Mouse (Mus musculus) CH12F3 (cell line): ENCODE results near the gene Atg4d.
"Not testable (repeated sequence)": the region's sequence is repeated elsewhere in the genome, so short reads cannot be mapped to it uniquely, and the experiment has no call there.

ENCODE experiments used
- in situ Hi-C: fragments of 300-500 bp; cut with MboI; formaldehyde crosslinking; loops from 2 replicates; pipeline ENCODE4 v1.14.3; 2020; ENCODE audit warnings: low sequenced_read_pairs

The Atg4d gene

DNA sequence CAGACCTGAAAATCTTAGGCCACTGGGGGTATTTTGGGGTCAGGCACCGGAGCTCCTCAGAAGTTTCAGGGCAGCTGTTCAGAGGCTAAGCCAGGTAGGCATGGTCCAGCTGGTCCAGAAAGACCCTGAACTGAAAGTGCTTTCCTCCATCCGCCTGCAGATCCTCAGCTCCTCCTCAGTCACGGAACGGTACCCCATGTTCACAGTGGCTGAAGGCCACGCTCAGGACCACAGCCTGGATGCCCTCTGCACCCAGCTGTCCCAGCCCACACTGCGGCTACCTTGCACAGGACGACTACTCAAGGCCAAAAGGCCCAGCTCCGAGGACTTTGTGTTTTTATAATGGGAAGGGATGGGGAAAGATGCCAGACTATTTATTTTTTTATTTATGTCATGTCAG, 8.0 kb downstream of the Atg4d start:
- in situ Hi-C loops: no loop called here

DNA sequence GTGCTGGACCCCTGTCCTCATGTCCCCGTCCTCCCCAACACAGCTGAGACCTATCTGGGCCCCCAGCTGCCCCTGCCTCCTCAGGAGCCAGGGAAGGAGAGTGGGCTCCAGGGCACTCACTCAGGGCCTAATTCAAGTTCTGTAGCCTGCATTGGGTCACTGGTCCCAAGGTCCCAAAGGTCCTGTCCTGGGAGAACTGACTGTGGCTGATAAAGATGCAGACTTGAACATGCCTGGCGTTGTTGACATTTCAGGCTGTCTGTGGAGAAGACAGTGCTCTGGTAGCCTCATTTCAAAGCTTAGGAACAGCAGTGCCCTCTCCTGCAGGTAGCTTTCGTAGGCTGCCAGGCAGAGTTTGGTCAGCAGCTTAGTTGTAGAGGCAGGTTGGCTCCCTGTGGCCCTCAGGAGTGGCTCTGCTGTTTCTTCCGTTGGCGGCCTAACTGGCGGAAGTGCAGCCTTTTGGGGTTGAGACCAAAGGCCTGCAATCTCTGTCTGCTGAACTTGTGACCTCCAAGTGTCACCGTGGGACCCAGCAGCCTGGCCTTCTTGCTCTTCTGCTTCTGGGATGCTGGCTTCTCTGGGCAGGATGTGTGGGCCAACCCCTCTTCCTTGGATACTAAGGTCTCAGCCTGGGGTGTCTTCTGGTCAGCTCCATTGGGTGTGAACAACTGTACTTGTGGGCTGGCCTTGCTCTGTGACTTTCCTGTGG, 8.6 kb downstream of the Atg4d start:
- in situ Hi-C loops: no loop called here

DNA sequence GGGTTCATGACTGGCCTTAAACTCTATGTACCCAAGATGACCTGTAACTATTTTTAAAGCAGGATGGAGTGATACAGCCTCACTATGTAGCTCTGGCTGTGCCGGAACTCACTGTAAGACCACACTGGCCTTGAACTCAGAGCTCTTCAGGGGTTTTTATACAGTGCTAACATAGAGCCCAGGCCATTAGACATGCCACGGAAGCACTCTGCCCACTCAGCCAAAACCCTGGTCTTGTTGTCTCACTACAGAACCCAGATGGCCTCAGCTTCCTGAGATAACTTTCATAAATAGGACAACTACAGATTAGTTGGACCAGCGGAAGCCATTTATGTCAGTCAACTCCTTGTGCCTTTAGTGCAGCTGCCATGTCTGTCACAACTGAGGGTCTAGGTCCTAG, 9.2 kb downstream of the Atg4d start:
- in situ Hi-C loops: no loop called here

DNA sequence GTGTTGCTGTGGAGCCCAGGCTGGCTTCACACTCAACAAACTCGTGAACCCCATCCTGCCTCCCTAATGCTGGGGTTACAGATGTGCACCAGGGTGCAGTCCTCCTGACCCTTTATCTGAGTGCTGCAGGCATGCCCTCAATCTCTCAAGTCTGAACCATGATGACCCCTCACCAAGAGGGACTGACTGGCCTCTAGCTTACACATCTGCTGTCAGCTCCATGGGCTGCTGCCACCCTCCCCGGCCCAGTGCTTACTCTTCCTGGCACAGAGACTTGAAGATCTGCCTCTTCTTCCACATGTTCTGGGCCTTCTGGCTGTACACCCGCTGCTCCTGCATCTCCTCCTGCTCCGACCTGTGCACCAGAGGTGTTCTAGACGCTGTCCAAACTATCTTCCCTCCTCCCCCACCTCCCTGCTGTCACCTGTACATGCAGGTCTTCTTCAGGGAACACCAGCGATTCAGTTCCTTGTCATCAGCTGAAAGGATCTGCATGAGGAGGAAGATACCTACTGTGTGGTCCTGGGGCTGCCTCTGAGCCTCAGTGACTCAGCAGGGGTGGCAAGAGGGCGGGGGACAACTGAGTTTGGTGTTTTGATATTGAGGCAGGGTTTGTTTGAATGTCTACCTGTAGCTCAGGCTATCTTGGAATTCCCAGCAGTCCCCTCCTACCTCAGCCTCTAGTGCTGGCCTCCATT, 10.1 kb downstream of the Atg4d start:
- in situ Hi-C loops: no loop called here

DNA sequence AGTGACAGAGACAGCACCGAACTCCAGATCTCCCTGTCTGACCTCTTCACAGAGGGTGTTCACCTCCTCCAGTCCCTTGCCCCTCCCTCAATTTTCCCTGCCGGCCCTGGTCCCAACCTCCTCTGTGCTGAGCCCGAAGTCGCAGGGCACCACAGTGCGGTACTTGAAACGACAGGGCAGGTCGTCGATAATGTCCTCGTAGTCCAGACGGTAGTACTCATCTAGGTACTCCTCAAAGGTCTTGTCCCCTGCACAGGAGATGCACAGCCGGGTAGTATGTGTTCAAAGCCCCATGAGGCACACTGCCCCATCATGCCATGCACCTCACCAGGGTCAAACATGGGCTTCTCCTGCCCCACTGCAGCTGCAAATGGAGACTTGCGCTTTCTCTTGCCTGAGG, 10.6 kb downstream of the Atg4d start:
- in situ Hi-C loops: no loop called here

DNA sequence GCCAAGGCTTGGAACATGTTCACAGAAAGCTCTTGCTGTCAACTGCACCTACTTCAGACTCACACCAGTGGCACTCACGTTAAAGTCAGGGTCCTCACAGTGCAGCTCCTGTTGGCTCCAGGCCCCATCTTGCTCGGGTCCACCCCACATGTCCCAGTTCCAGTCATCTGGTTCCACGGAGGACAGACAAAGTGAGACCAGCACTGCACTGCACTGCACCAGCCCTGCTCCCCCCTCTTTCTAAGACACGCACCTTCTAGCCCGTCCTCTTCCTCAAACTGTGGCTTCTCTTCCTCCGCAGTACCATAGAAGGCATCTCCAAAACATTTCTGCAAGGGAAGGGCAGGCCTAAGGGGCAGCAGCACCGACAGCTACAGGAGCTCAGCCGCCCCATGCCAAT, 11.2 kb downstream of the Atg4d start:
- in situ Hi-C loops: no loop called here

DNA sequence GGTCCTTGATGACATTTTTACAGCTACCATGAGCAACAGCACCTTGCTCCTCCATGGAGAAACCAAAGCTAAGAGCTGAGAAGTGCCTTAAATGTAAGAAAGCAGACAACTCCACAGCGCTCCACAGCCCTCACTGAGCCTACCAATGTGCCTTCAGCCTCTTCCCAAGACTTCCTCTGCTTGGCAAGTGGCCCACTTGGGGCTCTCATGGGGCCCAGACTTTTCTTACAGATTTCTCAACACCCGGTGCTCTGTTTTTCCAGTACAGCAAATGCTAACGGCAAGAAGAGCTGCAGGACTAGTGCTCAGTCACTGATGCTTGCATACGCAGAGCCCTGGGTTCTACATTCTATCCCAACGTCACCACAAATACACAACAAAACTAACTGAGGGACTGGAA, 12.7 kb downstream of the Atg4d start:
- in situ Hi-C loops: no loop called here

DNA sequence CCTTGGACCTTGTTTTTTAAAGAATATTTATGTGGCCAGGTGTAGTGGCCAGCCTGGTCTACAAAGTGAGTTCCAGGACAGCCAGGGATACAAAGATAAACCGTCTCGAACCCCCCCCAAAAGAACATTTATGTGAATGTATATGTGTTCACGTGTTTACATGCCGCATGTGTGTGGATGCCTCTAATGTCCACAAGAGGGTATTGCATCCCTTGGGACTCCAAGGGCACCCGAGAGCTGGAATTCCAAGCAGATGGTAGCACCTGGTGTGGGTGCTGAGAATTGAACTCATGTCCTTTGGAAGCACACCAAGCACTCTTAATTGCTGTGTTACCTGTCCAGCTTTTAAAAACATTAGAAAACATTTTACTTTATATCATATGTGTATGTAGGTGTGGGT, 18.5 kb downstream of the Atg4d start:
- in situ Hi-C loops: no loop called here

DNA sequence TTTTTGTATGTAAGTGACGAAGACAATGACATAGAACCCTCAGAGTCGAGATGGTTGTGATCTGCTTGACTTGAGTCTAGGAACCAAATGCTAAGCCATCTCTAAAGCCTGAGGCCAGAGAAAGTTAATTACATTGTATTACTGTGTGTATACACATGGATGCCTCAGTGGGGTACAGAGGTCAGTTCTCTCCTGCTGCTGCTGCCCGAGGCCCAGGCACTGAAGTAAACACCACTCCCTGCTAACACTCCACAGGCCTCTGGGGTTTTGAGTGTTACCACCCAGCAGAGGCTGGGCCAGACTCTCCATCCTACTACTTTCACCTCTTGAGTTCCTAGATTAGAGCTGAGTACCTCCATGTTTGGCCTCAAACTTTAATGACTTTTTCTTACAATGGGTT, 18.9 kb downstream of the Atg4d start:
- in situ Hi-C loops: no loop called here

DNA sequence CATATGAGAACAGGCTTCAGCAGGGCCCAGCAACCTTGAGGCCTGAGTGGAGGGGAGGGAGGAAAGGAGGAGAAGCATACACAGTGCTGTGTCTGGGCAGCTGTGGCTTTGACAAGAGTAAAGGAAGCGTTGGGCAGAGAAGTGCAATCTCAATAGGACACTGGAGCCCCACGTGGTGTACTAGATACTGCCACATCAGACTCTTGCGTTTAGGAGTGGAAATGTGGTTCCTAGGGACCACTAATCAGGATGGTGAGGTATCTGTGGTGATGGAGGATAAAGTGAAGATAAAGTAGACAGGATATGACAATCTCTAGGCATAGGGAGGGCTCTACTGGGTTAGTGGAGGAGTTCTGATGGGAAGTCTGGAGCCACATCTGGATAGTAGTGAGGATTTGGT, 21.7 kb downstream of the Atg4d start:
- in situ Hi-C loops: no loop called here

DNA sequence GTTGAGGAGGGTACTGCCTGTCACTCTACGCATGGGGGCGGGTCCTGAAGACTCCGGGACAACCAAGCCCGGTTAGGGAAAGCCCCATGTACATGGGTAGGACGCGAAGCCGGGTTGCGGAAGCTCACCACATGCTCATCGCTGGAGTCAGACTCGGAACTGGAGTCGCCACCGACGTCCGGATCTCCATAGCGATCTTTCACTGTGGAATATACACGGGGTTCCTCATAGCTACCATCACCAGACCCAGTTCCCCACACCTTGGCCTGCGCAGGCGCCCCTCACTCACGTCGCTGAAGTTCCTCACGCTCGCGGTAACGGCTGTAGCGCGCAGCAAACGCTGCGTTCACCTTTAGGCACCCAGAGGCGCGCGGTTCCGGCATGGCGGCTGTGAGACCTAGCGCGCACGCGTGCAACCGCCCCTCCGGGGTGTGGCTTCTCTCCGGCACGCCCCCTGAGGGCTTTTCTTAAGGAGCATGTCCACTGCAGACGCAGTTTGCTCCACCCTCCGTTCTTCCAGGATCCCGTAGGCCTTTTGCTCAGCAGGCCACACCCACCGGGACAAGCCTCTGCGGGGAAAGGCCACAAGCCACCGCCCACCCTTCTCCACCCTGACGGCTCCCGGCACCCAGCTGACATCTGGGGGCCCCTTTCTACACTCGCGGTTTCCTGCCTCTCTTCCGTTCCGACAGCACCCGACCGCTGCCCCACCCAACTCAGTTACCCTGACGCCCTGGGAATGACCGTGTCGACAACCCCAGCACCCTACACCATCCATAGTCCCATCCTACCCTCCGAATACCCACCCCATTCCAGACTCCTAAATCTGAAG, 22.7 kb downstream of the Atg4d start, which contains the start of gene Kri1:
Gene Kri1, minus strand, starts transcription at position 399 of the 832 bp plus-strand sequence.
- in situ Hi-C loops: no loop called here

DNA sequence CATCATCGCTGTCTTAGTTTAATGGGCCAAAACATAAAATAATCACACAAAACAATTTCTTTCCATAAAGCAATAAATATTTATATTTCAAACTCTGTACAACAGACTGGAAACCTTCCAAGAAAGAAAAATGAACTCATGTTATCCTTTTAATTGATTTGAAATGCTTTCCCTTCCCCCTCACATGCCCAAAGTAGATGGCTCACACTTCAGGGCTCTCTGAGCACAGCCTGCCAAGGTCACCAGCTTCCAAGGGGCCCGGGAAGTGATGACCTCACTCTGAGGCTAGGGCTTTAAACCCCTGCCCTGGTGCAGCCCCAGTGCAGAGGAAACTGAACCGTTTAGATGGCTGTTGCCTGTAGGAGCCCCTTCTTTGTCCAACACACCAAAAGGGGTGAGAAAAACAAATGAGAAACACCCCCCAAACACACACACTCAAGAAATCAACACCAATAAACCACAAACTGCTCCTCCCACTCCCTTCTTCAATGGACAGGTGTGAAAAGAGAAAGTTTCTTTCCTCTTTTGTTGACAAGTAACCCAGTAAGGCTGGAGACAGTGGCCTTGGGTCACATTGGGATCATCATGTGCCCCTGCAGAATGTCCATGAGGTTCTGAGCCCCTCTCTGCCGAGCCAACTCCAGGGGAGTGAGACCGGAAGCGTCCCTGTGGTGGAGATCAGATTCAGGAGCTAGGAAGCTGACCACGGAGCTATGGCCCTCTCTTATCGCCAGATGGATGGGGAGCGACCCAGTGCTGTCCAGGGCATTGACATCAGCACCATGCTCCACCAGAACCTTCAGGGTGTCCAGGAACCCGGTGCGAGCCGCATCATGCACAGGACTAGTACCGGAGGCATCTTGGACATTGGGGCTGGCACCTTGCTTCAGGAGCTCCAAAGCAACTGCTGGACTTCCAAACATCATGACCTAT, 23.6 kb downstream of the Atg4d start:
- in situ Hi-C loops: no loop called here

DNA sequence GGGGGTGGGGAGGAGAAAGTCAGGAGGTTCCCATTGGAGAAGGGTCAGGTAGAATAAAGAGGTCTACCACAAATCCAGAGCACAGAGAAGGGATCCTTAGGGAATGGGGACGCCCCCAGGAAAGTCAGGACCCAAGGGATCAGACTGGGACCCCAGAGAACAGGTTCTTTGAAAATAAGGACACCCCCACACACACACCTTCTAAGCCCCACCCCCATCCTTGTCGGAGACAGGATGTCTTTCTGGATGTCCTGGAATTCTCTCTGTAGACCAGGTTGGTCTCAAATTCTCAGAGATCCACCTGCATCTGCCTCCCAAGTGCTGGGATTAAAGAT, 24.2 kb downstream of the Atg4d start:
- in situ Hi-C loops: no loop called here

DNA sequence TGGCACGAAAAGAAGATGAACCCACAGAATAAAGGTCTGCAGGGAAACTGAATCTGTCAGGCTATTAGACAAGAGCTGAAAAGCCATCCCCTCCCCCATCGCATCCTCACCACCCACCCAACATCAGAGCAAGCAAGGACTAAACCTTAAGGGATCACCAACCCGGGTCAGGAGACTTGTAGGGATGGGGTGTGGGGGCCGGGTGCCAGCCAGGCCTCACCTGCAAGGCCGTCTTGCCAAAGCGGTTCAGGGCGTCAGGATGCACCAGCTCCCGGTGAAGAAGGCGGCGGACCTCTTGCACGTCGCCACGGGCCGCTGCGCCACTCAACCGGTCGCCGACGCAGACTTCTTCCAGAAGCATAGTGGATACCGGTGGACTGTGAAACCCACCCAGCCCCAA, 25.5 kb downstream of the Atg4d start:
- in situ Hi-C loops: no loop called here

DNA sequence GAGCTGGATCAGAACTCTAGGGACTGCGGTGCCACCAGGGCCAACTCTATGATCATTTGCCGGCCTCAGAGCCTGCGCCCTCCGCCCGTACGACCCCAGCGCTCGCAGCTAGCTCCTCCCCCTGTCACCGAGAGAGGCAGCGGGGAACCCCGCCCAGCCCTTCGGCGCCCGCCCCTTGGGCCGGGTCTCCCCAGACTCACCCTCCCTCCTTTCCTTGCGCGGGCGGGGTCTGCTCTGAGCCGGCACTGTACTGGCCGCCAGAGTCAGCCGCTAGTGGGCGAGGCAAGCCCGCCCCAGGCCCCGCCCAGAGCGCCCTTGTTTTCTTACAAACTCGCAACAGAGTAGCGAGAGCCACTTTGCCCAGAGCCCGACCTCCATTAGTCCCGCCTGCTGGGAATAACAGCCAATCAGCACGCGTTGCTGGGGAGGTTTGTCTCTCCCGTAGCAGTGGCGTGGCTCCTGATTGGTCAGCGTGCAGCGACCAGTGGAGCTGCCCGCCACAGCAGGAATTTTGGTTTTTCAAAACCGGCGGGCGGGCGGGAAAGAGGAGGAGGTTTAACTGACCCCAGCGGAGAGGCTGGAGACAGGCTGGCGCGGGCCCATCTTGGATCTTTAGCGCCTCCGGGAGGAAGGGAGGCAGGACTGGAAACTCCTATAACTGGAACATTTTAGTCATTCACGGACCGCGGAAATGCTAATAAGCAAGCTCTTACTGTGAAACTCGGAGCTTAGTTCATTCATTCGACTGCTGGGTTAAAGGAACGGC, 26.1 kb downstream of the Atg4d start, which contains the start of gene Cdkn2d:
Gene Cdkn2d, minus strand, starts transcription at position 386 of the 766 bp plus-strand sequence.
- in situ Hi-C loops: no loop called here

DNA sequence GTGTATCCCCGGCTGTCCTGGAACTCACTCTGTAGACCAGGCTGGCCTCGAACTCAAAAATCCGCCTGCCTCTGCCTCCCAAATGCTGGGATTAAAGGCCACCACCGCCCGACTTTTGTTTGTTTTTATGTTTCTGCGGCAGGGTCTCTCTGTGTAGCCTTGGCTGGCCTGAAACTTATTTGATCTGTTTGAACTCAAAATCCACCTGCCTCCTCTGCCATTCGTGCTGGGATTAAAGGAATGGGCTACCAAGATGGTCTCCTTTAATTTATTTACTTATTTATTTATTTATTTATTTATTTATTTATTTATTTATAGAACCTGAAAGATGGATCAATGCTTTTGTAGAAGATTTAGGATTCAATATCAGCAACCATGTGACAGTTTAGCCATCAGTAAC, 26.8 kb downstream of the Atg4d start:
- in situ Hi-C loops: not testable (repeated sequence)

DNA sequence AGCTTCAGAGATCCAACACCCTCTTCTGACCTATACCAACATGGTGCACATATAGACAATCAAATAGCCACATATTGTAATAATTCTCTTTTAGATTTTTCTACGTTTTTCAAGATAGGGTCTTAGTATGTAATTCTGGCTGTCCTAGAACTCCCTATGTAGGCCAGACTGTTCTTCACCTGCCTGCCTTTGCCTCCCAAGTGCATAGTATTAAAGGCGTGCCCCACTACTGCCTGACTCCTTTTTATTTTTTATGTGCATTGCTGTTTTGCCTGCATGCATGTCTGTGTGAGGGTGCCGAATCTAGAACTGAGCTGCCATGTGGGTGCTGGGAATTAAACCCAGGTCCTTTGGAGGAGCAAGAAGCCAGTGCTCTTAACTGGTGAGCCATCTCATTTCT, 27.2 kb downstream of the Atg4d start:
- in situ Hi-C loops: no loop called here

DNA sequence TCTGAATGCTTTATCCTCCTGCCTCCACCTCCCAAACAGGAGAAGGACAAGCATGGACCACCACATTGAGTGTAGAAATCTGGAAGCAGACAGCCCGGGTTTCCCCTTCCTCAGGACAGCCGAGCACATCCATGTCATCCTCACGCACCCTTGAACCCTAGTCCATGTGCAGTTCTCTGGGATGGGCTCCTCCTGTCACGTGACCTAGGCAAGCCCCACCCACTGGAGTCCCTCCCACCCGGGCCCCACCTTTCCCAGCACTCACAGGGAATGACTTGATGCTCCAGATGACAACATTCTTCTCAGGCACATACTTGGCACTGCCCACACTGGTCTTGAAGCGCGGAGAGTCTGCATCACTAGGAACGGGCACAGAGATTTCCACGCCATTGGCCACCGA, 33.9 kb downstream of the Atg4d start:
- in situ Hi-C loops: no loop called here

DNA sequence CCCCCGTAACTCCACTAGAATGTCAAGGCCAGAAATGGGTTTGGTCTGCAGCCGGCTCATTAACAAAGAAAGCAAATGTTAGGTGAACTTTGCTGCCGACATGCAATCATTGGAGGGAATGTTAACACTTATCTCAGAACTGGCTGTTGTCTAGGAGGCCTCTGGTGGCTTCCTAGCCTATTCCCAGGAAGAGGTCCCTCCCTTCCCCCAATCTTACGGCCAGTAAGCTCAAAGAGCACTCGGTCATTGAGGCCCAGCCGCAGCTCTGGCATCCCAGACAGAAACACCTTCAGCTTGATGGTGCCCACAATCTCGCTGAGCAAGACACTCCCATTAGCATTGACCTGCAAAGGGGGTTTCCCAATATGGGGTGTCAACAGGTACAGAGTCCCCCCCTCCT, 40.0 kb downstream of the Atg4d start:
- in situ Hi-C loops: no loop called here

DNA sequence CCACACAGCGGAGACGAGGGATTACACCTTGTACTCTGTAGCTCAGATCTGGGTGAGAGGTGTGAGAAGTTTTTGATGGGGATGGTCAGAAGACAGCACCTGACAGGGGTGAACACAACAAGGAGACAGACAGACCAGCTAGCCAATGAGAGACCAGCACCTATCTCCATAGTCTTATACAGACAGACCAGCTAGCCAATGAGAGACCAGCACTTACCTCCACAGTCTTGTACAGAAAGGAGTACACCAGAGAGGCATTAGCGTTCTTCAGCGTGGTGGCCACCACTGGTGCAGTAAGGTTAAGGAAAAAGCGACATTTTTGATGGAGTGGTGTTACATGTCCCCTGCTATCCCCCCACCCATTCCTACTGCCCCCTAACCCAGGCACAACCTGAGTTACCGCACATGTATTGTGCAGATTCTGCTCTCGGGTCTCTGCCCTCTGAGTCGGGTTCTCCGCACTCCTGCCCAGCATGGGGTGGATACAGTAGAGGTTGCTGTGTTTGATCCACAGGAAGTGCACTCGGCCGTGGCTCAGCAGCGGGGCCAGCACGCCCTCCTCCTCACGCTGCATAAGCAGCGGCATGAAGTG, 44.2 kb downstream of the Atg4d start:
- in situ Hi-C loops: no loop called here
